Mouse (Mus musculus) right cerebral cortex, postnatal 4 days (tissue): ENCODE results near the gene Zfhx3.
A peak's percentile ranks its signal among the peaks of the same experiment; 100 is the strongest.

Experiments
- DNase-seq: peaks from one replicate; pipeline ENCODE4 v3.0.0-alpha.2; 2022

Zfhx3 gene

DNA sequence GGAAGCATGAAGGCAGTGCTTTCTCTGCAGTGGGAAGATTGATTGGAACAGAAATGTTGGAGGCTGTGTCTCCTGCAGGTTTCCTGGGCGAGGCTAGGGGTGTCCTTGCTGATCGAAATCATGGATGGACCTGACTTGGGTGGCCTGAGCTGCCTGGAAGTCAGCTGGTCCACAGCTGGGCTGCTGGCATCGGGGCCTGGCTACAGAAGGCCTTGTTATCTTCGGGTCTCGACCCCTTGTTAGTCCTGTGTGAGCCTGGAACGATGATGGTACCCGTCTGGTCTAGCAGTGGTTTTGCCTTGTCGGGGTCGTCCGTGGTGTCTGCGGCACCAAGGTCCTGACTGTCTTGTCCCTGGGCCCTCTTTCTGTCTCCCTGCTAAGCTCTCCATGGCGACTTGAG lies 870.9 kb downstream of the Zfhx3 start:
- DNase-seq = no peak

DNA sequence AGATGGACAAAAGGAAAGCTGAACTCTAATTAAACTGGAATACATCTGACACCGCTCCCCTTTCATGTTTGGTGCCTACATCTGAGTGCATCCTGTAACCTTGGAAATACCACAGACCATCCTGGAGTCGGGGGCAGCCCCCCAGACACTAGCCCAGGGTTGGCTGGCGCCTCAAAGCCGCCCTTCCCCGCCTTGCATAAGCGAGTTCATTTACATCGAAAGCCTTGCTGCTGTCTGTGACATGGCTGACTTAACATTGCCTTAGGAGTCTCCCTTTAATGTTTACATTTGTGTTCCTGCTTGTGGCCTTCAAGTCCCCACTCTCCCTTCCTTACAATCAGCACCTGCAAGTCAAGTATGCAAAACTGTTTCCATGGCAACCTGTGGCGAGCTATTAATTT lies 876.8 kb downstream of the Zfhx3 start:
- no peak for DNase-seq

DNA sequence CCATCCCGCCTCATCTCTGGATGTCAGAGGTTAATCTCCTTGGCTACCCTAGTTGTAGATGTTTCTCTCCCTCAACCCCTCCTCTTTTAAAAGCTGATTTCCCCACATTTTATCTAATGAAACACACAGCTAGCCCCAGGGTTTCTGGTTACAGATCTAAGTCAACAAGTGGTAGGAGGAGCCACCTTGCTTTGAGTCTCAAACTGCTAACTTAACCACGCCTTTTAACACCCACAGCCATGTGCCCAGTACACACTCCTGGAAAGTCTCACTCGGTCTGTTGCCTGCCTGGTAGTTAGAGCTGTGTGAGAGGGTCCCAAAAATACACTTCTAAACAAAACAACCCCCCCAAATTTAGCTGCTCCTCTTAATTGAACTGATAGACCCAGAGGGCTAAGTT lies 877.4 kb downstream of the Zfhx3 start:
- no peak for DNase-seq

DNA sequence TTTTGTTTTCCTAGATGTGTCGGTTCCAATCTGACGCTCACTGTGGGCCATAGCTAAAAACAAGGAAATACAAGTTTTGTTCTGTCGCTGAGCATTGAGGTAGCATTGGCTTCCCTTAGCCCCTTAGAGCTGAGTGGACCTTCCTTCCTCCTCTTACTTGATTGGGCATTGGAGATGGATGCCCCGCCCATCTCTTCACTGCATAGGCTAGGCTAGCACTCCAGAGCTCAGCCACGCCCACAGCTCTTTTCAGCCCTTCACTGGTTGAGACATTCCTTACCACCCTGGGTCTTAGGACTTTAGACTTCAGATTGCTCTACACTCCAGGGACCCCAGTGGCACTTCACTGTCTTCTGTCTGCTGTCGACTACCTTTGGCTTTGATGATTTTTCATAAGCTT lies 878.2 kb downstream of the Zfhx3 start:
- no peak for DNase-seq

DNA sequence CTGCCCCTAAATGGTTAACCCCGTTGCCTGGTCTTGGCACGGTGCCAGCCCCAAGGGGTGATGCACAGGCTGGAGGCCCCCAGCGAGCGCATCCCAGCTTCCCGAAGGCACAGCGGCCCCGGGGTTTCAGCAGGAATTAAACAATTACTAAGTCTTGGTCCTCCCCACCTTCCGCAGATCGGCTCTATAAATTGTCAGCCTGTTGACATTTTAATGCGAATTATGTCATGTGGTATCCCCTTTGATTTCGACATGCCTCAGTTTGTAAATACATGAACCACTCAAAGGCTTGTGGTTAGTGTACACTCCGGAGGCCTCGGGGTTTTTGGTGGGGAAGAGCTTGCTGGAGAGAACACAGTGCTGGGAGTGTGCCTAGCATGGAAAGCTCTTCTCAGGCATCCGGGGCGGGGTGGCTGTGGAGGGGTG lies 880.4 kb downstream of the Zfhx3 start:
- DNase-seq = peak; percentile 32

DNA sequence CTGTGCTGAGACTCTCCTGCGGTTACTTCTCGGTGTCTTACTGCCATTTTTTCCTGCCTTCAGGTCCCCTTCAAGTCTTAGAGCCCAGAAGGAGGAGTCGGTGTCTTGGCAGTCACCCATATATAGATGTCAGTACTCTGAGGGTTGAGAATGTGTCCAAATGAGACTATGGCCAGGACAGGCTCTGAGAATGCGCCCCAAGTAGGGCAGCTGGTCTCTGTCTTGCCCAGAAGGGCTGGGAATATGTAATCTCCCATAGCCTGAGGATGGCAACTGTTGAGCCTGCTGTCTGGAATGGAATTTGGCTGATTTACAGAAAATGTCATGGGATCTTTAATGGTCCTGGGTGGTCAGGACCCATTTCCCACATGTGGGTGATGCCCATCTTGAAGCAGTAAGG lies 881.6 kb downstream of the Zfhx3 start:
- no peak for DNase-seq

DNA sequence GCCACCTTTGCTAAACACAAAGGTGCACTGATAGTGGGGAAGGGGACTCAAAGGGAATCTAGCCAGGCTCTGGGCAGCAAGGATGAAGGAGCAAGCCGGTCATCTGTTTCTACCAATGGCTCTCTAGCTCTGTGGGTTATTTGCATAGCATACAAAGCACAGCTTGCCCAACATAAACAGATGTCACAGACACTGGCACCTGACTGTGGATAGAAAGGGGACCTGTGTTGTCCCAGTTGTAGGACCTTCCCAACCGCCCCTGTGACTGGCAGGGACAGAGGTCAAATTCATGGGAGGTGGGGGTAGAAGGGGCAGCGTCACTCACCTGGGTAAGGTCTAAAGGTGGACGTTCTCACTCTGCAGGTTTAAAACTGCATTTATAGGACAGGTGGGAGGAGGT lies 884.0 kb downstream of the Zfhx3 start:
- no peak for DNase-seq

DNA sequence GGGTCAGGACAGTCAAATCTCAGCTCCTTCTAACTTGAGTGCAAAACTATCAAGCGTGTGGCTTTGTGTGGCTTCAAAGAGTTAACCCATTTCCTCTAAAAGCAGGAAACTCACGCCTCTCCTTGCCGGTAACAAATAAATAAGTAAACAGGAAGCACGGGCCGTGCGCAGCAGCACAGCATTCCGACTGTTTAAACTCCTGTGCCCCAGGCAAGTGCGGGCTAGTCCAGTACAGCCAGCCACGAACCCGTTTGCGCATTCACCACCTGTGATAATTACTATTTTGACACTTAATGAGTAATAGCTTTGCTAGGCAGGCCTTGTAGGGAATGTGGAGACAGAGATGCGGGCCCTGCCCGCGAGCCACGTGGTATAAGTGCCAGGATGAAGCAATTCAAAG lies 885.0 kb downstream of the Zfhx3 start:
- no peak for DNase-seq

DNA sequence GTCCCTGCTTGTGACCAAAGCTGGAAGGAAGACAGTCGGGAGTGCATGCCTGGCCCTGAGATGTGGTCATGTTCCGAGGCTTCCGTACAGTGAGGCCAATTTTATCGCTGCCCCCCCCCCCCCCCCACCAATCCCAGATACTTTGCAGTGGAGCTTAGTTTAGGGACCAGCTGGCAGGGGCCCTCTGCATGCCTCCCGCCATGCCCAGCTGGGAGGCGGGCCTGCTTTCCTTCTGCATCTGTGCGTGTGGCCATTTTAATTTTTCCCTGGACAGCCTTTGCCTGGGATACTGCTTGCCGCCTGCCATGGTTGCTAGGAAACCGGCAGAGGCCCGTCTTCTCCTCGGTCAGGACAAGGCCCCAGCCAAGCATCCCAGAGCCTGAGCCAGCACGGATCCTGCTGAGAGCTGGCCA lies 886.9 kb downstream of the Zfhx3 start:
- peak; percentile 45 for DNase-seq

DNA sequence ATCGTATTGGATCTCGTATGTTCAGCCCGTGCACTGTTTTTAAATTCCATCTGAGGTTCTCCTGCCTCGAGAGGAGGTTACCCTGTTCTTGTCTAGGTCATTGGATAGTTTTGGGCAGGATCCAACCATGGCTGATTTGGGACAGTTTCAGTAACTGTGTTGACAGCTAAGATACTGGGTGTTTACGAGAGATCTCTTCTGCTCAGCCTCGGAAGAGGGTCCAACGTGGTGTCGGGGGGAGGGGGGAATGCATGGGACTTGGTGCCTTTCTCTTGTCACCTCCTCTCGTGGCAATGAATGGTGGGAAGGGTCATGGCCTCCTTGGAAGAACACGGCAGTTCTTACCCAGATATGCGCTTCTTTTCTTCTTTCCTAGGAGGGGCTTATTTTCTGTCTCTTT lies 892.7 kb downstream of the Zfhx3 start:
- DNase-seq = no peak

DNA sequence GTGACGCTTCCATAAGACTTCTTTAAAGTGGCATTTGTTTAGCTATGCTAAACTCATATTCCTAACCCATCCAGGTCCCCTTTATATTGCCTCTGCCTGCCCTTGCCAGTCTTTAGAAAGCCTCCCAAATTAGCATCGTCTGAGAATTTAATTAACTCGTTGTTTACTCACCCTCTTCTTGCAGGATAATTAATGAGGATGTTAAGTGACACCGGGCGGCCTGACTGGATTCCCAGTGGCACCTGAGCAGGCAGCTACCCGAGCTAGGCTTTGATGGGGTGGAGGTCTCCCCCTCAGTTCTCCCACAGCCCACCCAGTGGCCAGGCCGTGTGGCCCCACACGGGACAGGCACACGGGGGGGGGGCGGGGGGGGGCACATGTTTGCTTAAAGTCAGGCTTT lies 895.3 kb downstream of the Zfhx3 start:
- no peak for DNase-seq

DNA sequence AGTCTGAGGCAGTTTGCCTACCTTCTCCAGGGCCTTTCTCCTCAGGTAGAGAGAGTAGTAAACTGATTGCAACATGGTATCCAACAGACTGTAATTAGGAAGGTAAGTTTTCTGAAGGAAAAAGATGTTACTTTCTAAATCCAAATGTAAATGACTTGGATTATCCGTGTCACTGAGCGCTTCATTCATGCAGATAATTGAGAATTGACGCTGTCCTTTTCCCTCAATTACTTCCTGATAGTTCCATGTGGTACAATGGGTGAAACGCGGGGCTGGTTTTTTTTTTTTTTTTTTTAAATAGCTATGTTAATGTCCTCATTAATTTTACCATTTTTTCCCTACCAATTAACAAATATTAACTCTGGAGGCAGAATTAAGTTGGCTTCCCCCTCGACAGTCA lies 896.3 kb downstream of the Zfhx3 start:
- no peak for DNase-seq

DNA sequence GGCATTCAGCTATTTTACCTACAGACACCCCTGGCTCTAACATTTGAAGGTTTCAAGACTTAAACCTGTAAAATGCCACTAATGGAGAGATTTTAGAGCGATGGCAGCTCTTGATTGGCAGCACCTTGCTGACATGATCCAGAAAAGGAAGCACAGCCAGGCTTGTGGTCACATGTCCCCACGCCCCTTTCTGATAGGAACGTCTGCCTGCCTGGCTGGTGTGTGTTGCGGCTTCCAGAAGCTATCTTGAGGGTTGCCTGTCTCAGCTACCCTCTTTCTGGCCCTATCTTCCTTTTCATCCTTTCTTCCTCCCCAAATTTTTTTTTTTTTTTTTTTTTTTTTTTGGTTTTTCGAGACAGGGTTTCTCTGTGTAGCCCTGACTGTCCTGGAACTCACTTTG lies 899.9 kb downstream of the Zfhx3 start:
- no peak for DNase-seq

DNA sequence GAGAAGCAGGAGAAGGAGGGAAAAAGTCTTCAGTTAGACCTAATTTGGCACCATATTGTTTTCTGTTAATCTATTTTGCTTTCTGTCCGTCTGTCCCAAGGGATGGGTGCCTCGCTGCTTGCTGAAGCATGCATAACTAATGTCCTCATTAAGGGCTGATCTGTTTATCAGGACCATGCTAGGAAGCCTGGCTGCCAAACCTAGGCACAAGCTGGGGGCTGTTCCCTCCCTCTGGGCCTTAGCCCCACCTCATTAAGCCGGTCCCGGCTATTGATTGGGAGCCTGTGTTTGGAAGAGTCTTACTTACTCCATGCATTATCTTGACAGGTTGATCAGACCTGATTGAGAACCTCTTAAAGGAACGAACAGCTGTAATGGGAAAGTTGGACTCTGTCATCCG lies 903.7 kb downstream of the Zfhx3 start:
- DNase-seq = no peak

DNA sequence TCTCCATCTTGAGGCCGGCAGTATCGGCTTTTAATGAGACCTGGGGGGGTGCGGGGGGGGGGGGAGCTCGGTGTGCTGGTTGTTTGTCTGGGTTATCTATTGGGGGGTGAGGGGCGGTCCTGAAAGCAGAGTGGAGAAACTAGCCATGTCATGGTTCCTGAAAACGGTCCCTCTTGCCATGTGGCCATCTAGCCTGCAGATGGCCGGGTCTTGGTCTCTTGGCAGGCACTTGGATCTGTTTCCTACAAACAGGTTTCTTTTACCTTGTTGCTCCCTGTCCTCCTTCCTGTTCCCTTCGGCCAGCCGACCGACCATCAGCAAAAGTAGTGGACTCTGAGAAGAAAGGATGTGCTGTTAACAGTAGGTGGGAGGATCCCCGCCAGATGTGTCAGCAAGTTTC lies 904.4 kb downstream of the Zfhx3 start:
- no peak for DNase-seq

DNA sequence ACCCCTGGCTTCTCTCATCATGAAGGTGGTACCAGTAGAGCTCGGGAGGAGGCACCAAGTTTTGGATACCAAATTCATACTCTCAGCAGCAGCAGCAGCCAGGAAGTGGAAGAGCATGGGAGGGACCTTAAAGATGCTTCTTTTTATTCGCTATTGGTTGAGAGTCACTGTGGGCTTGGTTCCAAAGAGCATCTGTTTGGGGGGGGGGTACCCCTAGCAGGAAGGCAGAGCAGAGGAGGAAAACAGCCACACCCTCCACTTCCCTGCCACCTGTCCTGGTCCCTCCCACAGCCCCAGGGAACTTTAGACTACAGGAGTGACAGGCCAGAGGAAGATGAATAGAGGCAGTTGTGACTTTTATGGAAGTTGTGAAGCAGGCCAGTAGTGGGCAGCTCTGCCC lies 904.9 kb downstream of the Zfhx3 start:
- DNase-seq = no peak

DNA sequence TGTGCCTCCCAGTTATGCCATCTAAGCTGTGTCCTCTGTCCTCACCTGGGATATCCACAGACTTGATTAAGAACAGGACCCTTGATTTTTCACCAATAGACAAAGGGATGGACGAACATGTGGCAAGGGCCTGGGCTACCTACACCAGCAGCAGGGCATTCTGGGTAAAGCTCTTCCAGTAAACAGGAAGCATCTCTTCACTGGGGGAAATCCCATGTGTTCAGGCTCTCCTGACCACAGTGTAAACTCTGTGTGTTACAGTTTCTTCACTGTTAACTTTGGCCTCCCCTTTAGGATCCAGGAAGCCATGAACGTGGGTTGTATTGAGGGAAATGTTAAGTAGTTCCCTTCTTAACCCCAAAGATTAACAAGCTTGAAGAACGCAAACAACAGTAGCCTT lies 906.0 kb downstream of the Zfhx3 start:
- DNase-seq = no peak

DNA sequence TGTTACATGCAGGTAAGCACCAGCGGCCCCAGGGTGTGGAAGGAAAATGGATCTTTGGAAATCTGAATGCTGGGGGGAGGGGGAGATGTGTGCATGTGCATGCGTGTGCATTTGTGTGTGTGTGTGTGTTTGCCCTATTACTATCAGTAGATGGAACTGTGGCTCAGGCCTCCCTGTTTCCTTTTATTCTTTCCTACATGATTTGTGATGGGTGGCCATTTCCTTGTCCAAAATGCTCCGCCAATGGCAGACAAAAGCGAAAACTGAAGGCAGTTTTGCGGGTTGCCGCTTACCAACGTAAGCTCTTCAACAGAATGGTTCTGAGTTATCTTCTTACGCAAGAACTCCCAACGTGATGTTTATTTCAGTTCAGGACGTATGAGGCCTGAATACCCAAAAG lies 910.6 kb downstream of the Zfhx3 start:
- no peak for DNase-seq

DNA sequence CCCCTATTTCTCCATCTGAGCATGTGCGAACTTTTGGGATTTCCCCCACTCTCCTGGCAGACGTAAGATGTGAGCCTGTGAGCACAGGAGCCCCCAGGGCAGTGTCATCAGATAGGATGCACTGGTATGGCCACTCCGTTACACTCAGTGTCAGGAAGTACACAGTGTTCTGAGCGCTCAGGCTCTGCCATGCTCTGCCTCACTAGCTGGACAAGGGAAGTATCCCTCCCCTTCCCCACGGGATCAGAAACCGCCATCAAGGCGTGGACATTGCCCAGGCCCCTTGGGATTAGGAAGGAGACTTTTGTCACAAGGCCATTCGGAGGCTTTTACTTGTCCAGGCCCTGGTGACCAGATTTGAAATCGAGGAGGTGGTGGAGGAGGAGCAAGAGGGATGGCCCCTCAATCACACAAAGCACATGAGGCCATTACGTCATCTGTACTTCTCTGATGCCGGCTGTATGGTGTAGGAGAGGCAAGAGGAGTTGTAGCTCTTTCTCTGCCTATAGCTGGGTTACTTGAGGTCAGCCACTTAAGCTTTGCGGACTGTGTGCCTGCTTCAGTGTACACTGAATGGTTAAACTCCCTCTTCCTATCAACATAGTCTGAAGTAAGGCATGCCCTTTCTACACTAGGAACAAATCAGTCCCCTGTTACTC lies 912.1 kb downstream of the Zfhx3 start:
- DNase-seq = no peak

DNA sequence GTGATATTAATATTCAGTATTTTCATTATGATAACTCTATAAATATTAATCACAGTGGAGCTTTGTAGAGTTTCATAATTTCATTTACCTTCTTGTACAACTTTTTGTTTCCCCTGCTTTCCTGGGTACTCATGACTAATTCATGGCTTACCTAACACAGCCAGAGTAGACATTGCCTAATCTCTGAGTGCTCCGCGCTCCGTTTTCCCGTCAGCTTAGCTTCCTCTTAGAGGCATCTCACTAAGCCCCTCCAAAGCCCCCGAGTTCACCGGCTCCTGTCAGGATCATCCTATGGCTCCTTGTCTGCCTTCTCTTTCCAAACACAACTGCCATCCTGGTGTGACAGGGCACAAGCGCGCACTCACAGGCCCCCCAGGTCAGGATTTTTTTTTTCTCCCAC lies 916.6 kb downstream of the Zfhx3 start:
- no peak for DNase-seq

DNA sequence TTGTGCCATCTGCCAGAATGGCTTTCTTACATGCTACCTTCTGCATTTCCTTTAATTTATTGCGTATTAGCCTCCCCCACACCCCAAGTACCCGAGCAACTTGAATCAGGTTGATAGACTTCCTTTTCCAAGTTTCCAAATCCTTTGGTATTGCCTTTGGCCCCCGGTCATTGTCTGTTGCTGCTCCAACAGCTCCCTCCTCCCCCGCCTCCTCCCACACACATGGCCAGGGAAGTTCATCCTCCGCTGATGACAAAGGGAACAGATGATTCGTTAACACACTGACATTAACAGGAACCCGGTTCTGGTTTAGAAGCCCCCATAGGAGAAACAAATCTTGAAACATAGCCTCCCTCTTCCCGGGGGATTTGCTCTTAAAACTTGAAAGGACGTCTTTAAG lies 917.5 kb downstream of the Zfhx3 start:
- no peak for DNase-seq

DNA sequence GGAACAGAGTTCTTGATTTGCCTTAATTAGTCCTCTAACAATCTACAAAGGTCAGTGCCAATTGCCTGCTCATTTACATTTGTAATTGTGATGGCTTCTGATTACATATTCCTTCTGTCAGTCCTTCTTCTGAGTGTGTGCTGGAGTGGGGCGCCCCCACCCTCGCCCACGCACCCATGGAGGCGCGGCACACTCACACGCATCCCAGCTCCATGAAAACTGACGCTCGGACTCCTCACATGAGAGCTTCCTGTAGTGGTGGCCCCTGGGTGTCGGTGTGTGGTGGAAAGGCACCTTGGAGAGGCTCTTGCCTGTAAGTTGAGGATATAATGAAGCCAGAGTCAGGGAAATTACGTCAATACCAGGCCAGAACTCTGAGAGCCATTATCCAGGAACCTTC lies 921.0 kb downstream of the Zfhx3 start:
- DNase-seq = no peak

DNA sequence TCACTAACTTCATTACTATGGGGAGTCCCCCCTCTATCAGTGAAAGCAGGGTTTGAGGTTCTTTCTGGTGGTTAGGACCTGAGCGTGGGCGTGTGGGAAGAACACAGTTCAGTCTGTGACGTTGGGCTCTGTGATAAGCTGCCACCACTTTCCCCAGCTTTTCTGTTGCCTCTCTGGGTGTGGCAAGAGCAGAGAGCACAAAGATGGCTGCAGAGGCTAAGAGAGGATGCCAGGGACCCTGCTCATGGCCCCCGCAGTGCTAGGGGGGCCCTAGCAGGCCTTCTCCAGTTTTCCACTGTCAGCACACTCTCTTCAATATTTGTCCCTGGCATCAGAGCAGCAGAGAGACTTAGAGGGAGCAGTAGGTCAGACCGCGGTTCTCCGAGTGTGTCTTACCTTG lies 924.0 kb downstream of the Zfhx3 start:
- no peak for DNase-seq

DNA sequence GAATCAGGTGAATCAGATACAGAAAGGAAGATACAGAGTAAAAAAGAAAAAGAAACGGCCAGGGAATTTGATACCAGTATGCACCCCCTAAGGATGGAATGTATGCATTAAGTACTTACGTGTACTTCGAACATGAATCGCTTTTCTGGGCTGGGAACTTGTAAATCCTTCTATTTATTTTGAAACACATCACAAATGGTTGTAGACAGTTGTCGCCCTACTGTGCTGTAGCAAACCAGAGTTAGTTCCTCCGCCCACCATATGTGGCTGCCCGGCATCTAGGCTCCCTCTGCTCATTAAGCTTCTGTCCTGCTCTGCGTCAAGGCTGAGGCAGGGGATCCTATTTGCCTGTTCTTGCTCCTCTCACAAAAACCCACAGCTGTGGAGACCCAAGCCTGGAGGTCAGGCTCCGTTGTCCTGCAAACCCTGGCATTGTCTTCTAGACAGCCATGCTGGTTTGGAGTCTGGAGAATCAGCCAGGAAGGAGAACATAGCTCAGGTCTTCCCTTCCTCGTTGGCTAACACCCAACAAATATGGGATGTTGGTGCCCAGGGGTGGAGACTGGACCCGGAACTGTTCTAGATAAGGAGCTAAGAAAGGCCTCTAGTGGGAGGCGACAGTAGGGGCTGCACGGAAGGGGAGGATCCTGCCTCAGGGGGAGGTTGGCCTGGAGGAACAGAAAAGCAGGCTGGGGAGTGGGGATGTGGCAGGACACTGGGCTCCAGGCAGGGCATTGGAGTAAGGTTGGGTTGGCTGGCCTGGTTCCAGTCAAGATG lies 925.2 kb downstream of the Zfhx3 start:
- DNase-seq = no peak
